In the genomic region with DNA sequence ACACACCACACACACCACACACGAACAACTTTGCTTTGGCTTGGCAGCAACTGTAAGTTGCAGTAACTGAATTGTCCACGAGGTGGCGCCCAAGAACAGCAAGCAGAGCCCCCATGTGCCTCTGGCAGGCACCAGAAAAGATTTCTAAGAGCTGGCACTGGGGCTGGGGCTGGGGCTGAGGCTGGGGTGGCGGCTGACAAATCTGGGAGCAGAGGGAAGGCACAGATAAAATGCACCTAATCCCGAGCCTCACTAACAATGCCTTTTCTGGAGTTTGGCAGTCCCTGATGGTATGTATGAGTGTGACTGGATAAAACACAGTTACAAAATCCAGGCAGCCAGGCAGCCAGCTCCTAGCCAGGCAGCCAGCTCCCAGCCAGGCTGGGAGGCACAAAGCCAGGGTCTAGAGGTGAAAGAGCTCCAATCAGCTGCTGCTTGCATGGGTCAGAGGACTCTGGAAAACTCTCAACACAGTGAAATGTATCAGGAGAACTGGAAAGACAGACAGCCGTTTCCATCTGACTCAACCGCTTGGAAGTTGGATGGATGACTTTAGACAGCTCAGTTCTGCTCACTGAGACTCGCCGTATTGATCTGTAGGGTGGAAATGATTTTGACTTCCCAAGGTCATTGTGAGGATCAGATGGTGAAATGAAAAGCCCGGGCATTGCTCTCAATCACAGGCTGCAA, we compare ENCODE assay signal across 9 mouse cellular contexts. TPM values are rescaled to one million over a fixed set of nuclear protein-coding genes. Genes with fewer than 3 reads are reported as not detected.
A peak's percentile ranks its signal among the peaks of the same experiment; 100 is the strongest.
DNase-seq lines count a peak whose midpoint lies in the region; ATAC-seq and TF ChIP-seq lines count a peak whose summit lies in the region.
"Had no signal": no experiment of that assay in that cellular context is flagged by ENCODE, and none has a peak within 500 bp of the region (broad histone marks: within the 10 kb centered on the region; RNA-seq: fewer than 3 reads in every experiment).

No protein-coding gene starts in this region.

- peak; percentile 71 for ATAC-seq in erythroid progenitor cell, adult 5-6 weeks (replicated peaks; ENCODE audit: low FRiP score, poor library complexity, severe bottlenecking)
- ATAC-seq in heart, embryonic 16.5 days (replicated peaks; ENCODE audit: extremely low read depth, insufficient read depth, low FRiP score), result peak; percentile 84

- peak; percentile 87 for DNase-seq in brain, adult 2 months (ENCODE audit: low read depth, low spot score)
- DNase-seq in layer of hippocampus, adult 8-10 months (ENCODE audit: low spot score in 2 of 2), result peak; percentile 31 to 77
- peak; percentile 89 for DNase-seq in lung, postnatal 36 days
- peak; percentile 55 for DNase-seq in right cerebral cortex, adult 18-20 months
- peak; percentile 71 for DNase-seq in urinary bladder, adult 2 months (ENCODE audit: low spot score)

- no peak overlapping the region for H3K9ac ChIP-seq in ES-Bruce4 (ENCODE audit: low read depth, poor library complexity, severe bottlenecking)
- H3K9ac ChIP-seq in heart, embryonic 16.5 days (ENCODE audit: low read length), result peak overlapping the region; percentile 34; the same call in 1 of the 2 replicates
- H3K9ac ChIP-seq: limb, embryonic 15.5 days had no signal

- TF ChIP-seq EP300 in ES-Bruce4 (IDR thresholded peaks at IDR 0.05; ENCODE audit: insufficient read depth, low read depth, low read length), result no peak

- H3K36me3 ChIP-seq in ES-Bruce4 (ENCODE audit: control insufficient read depth, insufficient read depth, low read length, poor library complexity, severe bottlenecking), result peaks cover 6% of the 10 kb centered on the region; the same call in 1 of the 2 replicates
- peaks cover 2% of the 10 kb centered on the region; the same call in 1 of the 2 replicates for H3K36me3 ChIP-seq in heart, embryonic 16.5 days (ENCODE audit: control insufficient read depth, insufficient read depth)
- H3K36me3 ChIP-seq: limb, embryonic 15.5 days had no signal

- H3K27ac ChIP-seq in ES-Bruce4 (ENCODE audit: insufficient read depth, low read length), result no peak overlapping the region
- H3K27ac ChIP-seq in heart, embryonic 16.5 days (ENCODE audit: low read length), result peak overlapping the region; percentile 95
- H3K27ac ChIP-seq: limb, embryonic 15.5 days had no signal

- H3K4me1 ChIP-seq in ES-Bruce4 (ENCODE audit: control insufficient read depth, insufficient read depth, low read length), result no peaks in the 10 kb centered on the region
- H3K4me1 ChIP-seq in heart, embryonic 16.5 days (ENCODE audit: control insufficient read depth, insufficient read depth, low read length), result peaks cover 14% of the 10 kb centered on the region; the same call in 1 of the 2 replicates

- H3K4me2 ChIP-seq in heart, embryonic 16.5 days (ENCODE audit: low read depth, low read length), result peak overlapping the region; percentile 13; the same call in 1 of the 2 replicates
- H3K4me2 ChIP-seq: limb, embryonic 15.5 days had no signal

- no peaks in the 10 kb centered on the region for H3K27me3 ChIP-seq in ES-Bruce4 (ENCODE audit: control insufficient read depth, insufficient read depth, low read length, poor library complexity, severe bottlenecking)
- H3K27me3 ChIP-seq in heart, embryonic 16.5 days (ENCODE audit: control insufficient read depth, insufficient read depth, low read length), result no peaks in the 10 kb centered on the region

- no peak for TF ChIP-seq POLR2A in ES-Bruce4 (IDR thresholded peaks at IDR 0.05; ENCODE audit: insufficient read depth, low read length)

- WGBS in heart, embryonic 16.5 days, result 30% methylated on average over 10 of the region's 10 CpGs

- H3K4me3 ChIP-seq in ES-Bruce4 (ENCODE audit: low read depth, low read length), result no peak overlapping the region
- H3K4me3 ChIP-seq in heart, embryonic 16.5 days (ENCODE audit: low read length), result no peak overlapping the region
- H3K4me3 ChIP-seq: limb, embryonic 15.5 days had no signal

- TF ChIP-seq CTCF in ES-Bruce4 (IDR thresholded peaks at IDR 0.05; ENCODE audit: low read depth, low read length), result peak; percentile 87

- no peaks in the 10 kb centered on the region for H3K9me3 ChIP-seq in ES-Bruce4 (replicated peaks; ENCODE audit: control insufficient read depth, insufficient read depth, low read length, poor library complexity, severe bottlenecking)
- H3K9me3 ChIP-seq in heart, embryonic 16.5 days (replicated peaks; ENCODE audit: control insufficient read depth, low read length), result no peaks in the 10 kb centered on the region
- H3K9me3 ChIP-seq: limb, embryonic 15.5 days had no signal

RNA-seq across cellular contexts. Expression of a gene that starts 13.1 kb away (rescaled TPM):
- polyA plus RNA-seq in ES-Bruce4 (2011; ENCODE audit: insufficient read depth, insufficient read length, low read depth, missing spikeins), result 57.1 and 57.8 TPM in 2 replicates
- 1.3 and 2.5 TPM in 2 replicates for total RNA-seq in erythroid progenitor cell, adult 5-6 weeks (2015; ENCODE audit: low replicate concordance)
- total RNA-seq in erythroid progenitor cell, adult 5-6 weeks (2017; ENCODE audit: low replicate concordance), result not detected in 2 replicates
- polyA plus RNA-seq in heart, embryonic 16.5 days (2015; fragmentation: Nextera tagmentation; extraction: Ambion mirVana), result 54.9 and 57.5 TPM in 2 replicates
- total RNA-seq in layer of hippocampus, adult 8-10 months (2022), result under 1 TPM in 3 of 4 experiments, not detected in 1; 0.45 to 0.94 (median 0.64) TPM
- polyA plus RNA-seq in urinary bladder, adult 2 months (2012; rRNA removed), result 42.6 and 65.1 TPM in 2 replicates

RNA-seq across cellular contexts. Expression of a gene that starts 23.8 kb away (rescaled TPM):
- polyA plus RNA-seq in ES-Bruce4 (2011; ENCODE audit: insufficient read depth, insufficient read length, low read depth, missing spikeins), result 5.5 and 6.0 TPM in 2 replicates
- total RNA-seq in erythroid progenitor cell, adult 5-6 weeks (2015; ENCODE audit: low replicate concordance), result 1.7 and 2.9 TPM in 2 replicates
- 1.4 and 10.8 TPM in 2 replicates for total RNA-seq in erythroid progenitor cell, adult 5-6 weeks (2017; ENCODE audit: low replicate concordance)
- polyA plus RNA-seq in heart, embryonic 16.5 days (2015; fragmentation: Nextera tagmentation; extraction: Ambion mirVana), result 20.0 and 22.0 TPM in 2 replicates
- total RNA-seq in layer of hippocampus, adult 8-10 months (2022), result 10 to 100 TPM; 34.4 to 60.0 (median 42.5) TPM
- polyA plus RNA-seq in urinary bladder, adult 2 months (2012; rRNA removed), result 41.0 and 50.3 TPM in 2 replicates

RNA-seq across cellular contexts. Expression of a gene that starts 50.1 kb away (rescaled TPM):
- polyA plus RNA-seq in ES-Bruce4 (2011; ENCODE audit: insufficient read depth, insufficient read length, low read depth, missing spikeins), result 128 and 131 TPM in 2 replicates
- total RNA-seq in erythroid progenitor cell, adult 5-6 weeks (2015; ENCODE audit: low replicate concordance), result 92.6 and 104 TPM in 2 replicates
- 188 and 198 TPM in 2 replicates for total RNA-seq in erythroid progenitor cell, adult 5-6 weeks (2017; ENCODE audit: low replicate concordance)
- 95.6 and 95.8 TPM in 2 replicates for polyA plus RNA-seq in heart, embryonic 16.5 days (2015; fragmentation: Nextera tagmentation; extraction: Ambion mirVana)
- total RNA-seq in layer of hippocampus, adult 8-10 months (2022), result 100 to 1,000 TPM in 1 of 4 experiments, 10 to 100 TPM in 3; 76.5 to 101 (median 87.2) TPM
- 58.3 and 61.1 TPM in 2 replicates for polyA plus RNA-seq in urinary bladder, adult 2 months (2012; rRNA removed)

RNA-seq across cellular contexts. Expression of a gene that starts 54.5 kb away (rescaled TPM):
- 7.2 and 9.3 TPM in 2 replicates for polyA plus RNA-seq in ES-Bruce4 (2011; ENCODE audit: insufficient read depth, insufficient read length, low read depth, missing spikeins)
- total RNA-seq in erythroid progenitor cell, adult 5-6 weeks (2015; ENCODE audit: low replicate concordance), result not detected in 2 replicates
- 0.53 and 0.90 TPM in 2 replicates for total RNA-seq in erythroid progenitor cell, adult 5-6 weeks (2017; ENCODE audit: low replicate concordance)
- polyA plus RNA-seq in heart, embryonic 16.5 days (2015; fragmentation: Nextera tagmentation; extraction: Ambion mirVana), result 2.8 and 3.8 TPM in 2 replicates
- 1 to 10 TPM; 2.5 to 6.3 (median 4.6) TPM for total RNA-seq in layer of hippocampus, adult 8-10 months (2022)
- 11.7 and 11.8 TPM in 2 replicates for polyA plus RNA-seq in urinary bladder, adult 2 months (2012; rRNA removed)
